Mouse (Mus musculus) lung, postnatal 14 days (tissue): ENCODE data around the gene Cited4.

Source experiments
- DNase-seq: peaks from one replicate; pipeline ENCODE4 v3.0.0; 2021

The Cited4 gene

GRCm38 (mm10) chr4:120682168-120682567 lies 15.8 kb downstream of the Cited4 start:
- DNase-seq = peak; percentile 62

DNA sequence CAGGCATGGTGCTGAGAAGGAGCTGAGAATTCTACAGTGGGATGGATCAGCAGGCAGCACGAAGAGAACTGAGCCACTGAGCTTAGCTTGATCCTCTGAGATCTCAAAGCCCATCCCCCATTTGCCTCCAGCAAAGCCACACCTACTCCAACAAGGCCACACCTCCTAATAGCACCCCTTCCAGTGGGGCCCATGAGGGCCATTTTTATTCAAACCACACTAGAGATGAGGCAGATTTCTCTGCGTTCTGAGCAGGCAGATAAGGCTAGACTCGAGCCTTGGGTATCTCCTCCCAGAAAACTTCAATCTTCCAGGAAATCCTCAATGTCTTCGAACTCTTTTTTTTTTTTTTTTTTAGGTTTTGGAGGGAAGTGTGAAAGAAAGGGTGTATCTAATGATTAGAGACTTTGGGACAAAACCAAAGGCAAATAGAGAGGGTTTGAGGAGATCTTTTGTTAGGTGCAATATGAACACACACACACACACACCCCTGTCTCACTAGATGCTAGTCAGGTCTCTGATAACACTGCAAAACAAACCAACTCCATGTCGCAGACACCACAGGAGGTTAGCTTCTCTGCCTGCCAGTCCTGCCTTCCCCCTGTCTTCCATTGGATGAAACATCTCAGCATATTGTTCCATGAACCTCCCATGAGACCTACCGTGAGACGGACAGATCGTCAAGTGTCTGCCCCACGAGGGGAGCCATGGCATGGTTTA lies 17.1 kb downstream of the Cited4 start:
- DNase-seq = no peak

DNA sequence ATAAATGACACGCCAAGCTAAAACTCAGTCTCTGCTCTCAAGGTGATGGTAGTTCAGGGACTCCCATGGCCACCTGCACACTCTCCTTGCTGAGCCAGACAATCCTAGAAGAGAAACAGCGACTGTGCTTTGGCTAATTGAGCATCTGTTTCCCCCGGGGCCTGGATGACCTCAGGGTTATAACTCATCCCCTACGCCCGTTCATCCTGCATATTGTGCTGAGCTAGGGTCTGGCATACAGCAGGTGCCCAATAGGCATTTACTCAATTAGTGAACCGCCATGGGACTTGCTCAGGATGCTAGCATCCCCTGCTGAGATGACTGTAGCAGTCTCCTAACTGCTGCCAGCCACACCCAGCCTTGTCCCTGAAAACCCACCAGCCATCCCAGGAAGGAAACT lies 20.9 kb downstream of the Cited4 start:
- DNase-seq = no peak

- DNase-seq = no peak
Measured at GRCm38 (mm10) chr4:120689317-120689716, 22.9 kb downstream of the Cited4 start.

- peak; percentile 70 for DNase-seq
Measured at GRCm38 (mm10) chr4:120692717-120693116, 26.3 kb downstream of the Cited4 start.

DNA sequence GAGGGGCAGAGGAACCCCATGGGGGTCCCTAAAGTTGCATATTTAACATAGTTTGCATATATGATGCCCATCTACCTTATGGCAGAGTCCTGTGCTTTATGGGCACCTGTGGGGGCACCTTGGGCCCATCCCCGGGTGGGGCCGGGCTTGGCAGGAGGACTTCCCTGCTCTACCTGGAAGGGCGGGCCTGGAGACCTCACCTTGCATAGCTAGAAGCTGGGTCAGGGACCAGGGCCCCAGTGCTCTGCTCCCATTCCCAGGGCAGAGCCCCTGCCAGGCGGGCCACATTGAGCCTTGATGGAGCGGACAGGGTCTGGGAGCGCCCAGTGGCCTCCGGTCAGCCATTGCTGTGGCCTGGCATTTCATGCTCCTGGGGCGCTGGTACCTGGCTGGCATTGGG lies 31.0 kb downstream of the Cited4 start:
- DNase-seq = no peak

- DNase-seq = no peak
Measured at GRCm38 (mm10) chr4:120697799-120698484, 31.6 kb downstream of the Cited4 start.

DNA sequence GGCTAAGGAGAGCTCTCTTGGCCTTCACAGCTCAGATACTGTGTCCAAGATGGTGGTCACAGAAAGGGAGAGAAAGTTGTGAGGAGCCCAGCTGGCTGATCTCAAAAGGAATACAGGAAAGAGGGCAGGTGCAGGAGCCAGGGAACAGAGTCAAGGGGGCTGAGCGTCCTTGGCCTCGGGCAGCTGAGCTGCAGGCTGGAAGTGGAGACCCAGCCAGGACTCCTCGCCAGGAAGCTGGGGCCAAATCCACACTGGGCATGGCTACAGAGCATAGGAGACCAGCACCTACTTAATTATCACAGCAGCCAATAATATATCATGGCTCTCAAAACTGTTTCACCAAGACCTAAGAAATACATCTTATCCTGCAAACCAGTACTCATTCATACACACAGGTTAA lies 34.8 kb downstream of the Cited4 start:
- DNase-seq = no peak

DNA sequence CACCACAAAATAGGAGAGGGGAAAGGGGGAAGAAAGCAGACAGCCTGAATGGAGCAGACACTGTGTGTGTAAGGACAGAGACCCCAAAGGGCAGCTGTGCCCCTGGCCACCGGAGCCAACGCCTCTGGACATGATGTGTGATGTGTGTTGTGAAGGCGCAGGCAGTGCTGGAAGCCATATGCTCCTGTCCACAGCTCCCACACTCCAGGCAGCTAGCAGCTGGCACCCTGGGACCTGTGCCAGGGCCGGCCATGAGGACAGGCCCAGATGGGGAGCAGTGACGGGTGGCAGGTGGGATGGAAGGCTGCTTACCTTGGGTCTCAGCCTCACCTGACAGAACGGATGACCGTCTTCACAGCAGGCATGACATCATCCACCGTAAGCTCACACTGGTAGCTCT lies 35.7 kb downstream of the Cited4 start:
- DNase-seq = no peak

DNA sequence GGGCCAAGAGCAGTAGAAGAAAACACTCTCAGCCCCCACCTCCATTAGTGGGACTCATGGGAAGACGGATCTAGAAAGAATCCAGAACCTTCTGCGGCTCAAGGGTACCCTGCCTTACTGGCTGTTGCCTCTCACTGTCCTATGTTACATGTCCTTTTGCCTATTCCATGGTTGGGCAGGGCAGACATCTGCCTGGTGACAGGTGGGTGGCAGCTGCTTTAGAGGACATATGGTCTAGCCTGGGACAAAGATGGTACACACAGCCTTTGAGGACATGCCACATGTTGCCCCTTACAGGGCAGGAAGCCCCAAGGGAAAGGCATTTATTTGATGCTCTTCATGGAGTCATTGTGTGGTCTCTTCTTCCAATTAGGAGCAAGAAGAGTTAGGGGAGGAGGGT lies 36.1 kb downstream of the Cited4 start:
- DNase-seq = no peak

GRCm38 (mm10) chr4:120712236-120712635 lies 45.9 kb downstream of the Cited4 start:
- DNase-seq = no peak

DNA sequence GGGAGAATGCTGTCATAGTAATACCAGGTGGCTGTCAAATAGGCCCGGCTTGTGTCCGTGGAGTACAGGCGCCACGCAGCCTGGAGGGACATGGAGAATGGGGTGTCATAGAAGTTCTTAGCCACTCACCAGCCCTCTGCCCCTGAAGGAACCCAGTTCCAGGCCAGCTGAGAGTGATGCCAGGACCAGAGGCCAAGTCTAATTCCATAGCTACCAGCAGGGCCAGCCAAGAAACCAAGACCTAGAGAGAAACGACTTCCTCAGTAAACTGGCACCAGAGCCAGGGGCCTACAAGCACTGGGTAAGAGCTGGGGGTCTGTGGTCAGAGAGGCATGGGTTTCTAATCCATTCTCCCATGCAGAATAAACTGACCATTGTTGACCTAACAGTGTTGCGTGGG lies 46.6 kb downstream of the Cited4 start:
- no peak for DNase-seq

DNA sequence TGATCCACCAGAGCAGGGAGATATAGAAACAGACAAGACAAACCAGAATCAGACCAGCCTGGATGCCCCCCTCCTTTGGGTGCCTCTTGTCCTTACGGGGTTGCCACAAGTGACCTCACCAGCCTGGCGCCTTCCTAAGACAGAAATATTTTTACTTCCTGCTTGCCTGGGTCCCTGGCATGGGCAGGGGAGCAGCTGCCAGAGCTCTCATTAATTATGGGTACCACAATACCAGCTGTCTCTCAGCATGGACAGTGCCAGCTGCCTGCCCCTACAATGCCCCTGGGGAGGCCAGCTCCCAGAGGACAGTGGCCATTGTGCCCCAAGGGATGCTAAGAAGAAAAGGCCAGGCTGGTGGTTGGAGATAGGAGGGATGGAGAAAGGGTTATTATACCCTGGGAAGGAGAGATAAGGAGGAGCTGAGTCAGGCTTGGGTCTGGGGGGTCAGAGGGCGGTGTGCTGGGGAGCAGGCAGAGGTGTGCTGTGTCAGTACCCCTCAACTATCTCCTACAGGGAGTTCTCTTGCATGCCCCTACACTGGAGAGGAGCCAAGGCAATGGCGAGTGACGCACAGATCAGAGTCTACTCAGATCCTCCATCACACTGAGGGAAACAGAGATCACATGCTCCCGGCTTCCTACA lies 47.6 kb downstream of the Cited4 start:
- no peak for DNase-seq

GRCm38 (mm10) chr4:120716141-120716571 lies 49.8 kb downstream of the Cited4 start:
- DNase-seq = peak; percentile 60

- no peak for DNase-seq
Measured at GRCm38 (mm10) chr4:120716765-120717164, 50.4 kb downstream of the Cited4 start.
